Mouse (Mus musculus): ENCODE measurements around the gene Sart1. TPM values are rescaled to one million over a fixed set of nuclear protein-coding genes. Genes with fewer than 3 reads are reported as not detected.

Gene Sart1
- 32.1 TPM for polyA plus RNA-seq (2017; shearing (Covaris generic))

GRCm38 (mm10) chr19:5388588-5389242 lies at the start of gene Sart1:
Sart1 (minus strand) TSS chr19:5388703.

GRCm38 (mm10) chr19:5424782-5425741 lies 36.6 kb upstream of the Sart1 start, which contains the start of the genes Drap1 and AI837181:
Drap1 (minus strand) TSS chr19:5424979.
AI837181 (plus strand) TSS chr19:5425144.

GRCm38 (mm10) chr19:5402293-5402692 lies 13.8 kb upstream of the Sart1 start, which contains the start of gene Tsga10ip:
Tsga10ip (minus strand) TSS chr19:5402526.

GRCm38 (mm10) chr19:5367053-5367359 lies 21.5 kb downstream of the Sart1 start, which contains the start of gene Banf1:
Banf1 (minus strand) TSS chr19:5367168.

GRCm38 (mm10) chr19:5366175-5367052 lies 22.1 kb downstream of the Sart1 start, which contains the start of gene Eif1ad:
Eif1ad (plus strand) TSS chr19:5366741.

GRCm38 (mm10) chr19:5349502-5349873 lies 39.0 kb downstream of the Sart1 start, which contains the start of gene Cst6:
Cst6 (minus strand) TSS chr19:5349574.

GRCm38 (mm10) chr19:5335441-5335840 lies 53.1 kb downstream of the Sart1 start, which contains the start of gene Catsper1:
Catsper1 (plus strand) TSS chr19:5335741.

Other genes starting within 250 kb of the Sart1 start
- 26.5 TPM for gene Pacs1, start 115.6 kb downstream of the Sart1 start, polyA plus RNA-seq (2017; shearing (Covaris generic))
- gene Sf3b2, start 93.2 kb downstream of the Sart1 start, polyA plus RNA-seq (2017; shearing (Covaris generic)) = 444 TPM
- gene Gal3st3, start 90.4 kb downstream of the Sart1 start, polyA plus RNA-seq (2017; shearing (Covaris generic)) = not detected
- gene Catsper1, start 53.0 kb downstream of the Sart1 start, polyA plus RNA-seq (2017; shearing (Covaris generic)) = not detected
- 2.5 TPM for gene Cst6, start 39.1 kb downstream of the Sart1 start, polyA plus RNA-seq (2017; shearing (Covaris generic))
- 70.0 TPM for gene Eif1ad, start 22.0 kb downstream of the Sart1 start, polyA plus RNA-seq (2017; shearing (Covaris generic))
- 294 TPM for gene Banf1, start 21.5 kb downstream of the Sart1 start, polyA plus RNA-seq (2017; shearing (Covaris generic))
- gene Tsga10ip, start 13.8 kb upstream of the Sart1 start, polyA plus RNA-seq (2017; shearing (Covaris generic)) = 0.66 TPM
- gene Drap1, start 36.3 kb upstream of the Sart1 start, polyA plus RNA-seq (2017; shearing (Covaris generic)) = 84.3 TPM
- gene AI837181, start 36.4 kb upstream of the Sart1 start, polyA plus RNA-seq (2017; shearing (Covaris generic)) = 19.9 TPM
- not detected for gene Fosl1, start 58.8 kb upstream of the Sart1 start, polyA plus RNA-seq (2017; shearing (Covaris generic))
- 6.3 TPM for gene Ccdc85b, start 69.2 kb upstream of the Sart1 start, polyA plus RNA-seq (2017; shearing (Covaris generic))
- 162 TPM for gene Fibp, start 71.9 kb upstream of the Sart1 start, polyA plus RNA-seq (2017; shearing (Covaris generic))
- 100 TPM for gene Ctsw, start 79.8 kb upstream of the Sart1 start, polyA plus RNA-seq (2017; shearing (Covaris generic))
- 2.6 TPM for gene Efemp2, start 85.3 kb upstream of the Sart1 start, polyA plus RNA-seq (2017; shearing (Covaris generic))
- gene Mus81, start 99.7 kb upstream of the Sart1 start, polyA plus RNA-seq (2017; shearing (Covaris generic)) = 82.6 TPM
- 3,549 TPM for gene Cfl1, start 101.8 kb upstream of the Sart1 start, polyA plus RNA-seq (2017; shearing (Covaris generic))
- gene 1700020D05Rik, start 115.1 kb upstream of the Sart1 start, polyA plus RNA-seq (2017; shearing (Covaris generic)) = 0.39 TPM
- gene Snx32, start 121.8 kb upstream of the Sart1 start, polyA plus RNA-seq (2017; shearing (Covaris generic)) = 21.9 TPM
- gene Ovol1, start 171.9 kb upstream of the Sart1 start, polyA plus RNA-seq (2017; shearing (Covaris generic)) = not detected
- 24.0 TPM for gene Ap5b1, start 179.3 kb upstream of the Sart1 start, polyA plus RNA-seq (2017; shearing (Covaris generic))
- gene Rnaseh2c, start 213.2 kb upstream of the Sart1 start, polyA plus RNA-seq (2017; shearing (Covaris generic)) = 148 TPM
- gene Kat5, start 221.5 kb upstream of the Sart1 start, polyA plus RNA-seq (2017; shearing (Covaris generic)) = 62.2 TPM
- gene Rela, start 248.8 kb upstream of the Sart1 start, polyA plus RNA-seq (2017; shearing (Covaris generic)) = 178 TPM

Data from inflammation-experienced regulatory T-cells, adult 16 weeks (primary cell).